Mouse (Mus musculus) heart, adult 2 months (tissue): ENCODE results near the gene Atp2a2. TPM values are rescaled to one million over a fixed set of nuclear protein-coding genes. Genes with fewer than 3 reads are reported as not detected.

Experiments used
- DNase-seq, 2 experiments: peaks; one replicate each; pipeline ENCODE4 v3.0.0; 2021
- H3K27ac ChIP-seq: fragments of 200-600 bp; 2 replicates; pipeline ENCODE4 v1.8.1; 2022
- H3K27me3 ChIP-seq: fragments of 200-500 bp; 2 replicates; pipeline ENCODE4 v1.6.1; 2012; ENCODE audit warnings: mild to moderate bottlenecking, low read length, inconsistent platforms, mixed read lengths; ENCODE audit not compliant: control insufficient read depth, insufficient read depth
- H3K36me3 ChIP-seq: fragments of 200-500 bp; 2 replicates; pipeline ENCODE4 v1.6.1; 2012; ENCODE audit warnings: low read length, inconsistent platforms; ENCODE audit not compliant: control insufficient read depth, insufficient read depth
- H3K4me1 ChIP-seq: fragments of 200-500 bp; 2 replicates; pipeline ENCODE4 v1.6.1; 2011; ENCODE audit warnings: low read length; ENCODE audit not compliant: control insufficient read depth, insufficient read depth
- H3K4me3 ChIP-seq: fragments of 200-600 bp; 2 replicates; pipeline ENCODE4 v1.8.1; 2022
- H3K79me2 ChIP-seq: fragments of 200-500 bp; replicated peaks from 2 replicates; pipeline ENCODE4 v1.6.1; 2012; ENCODE audit warnings: mild to moderate bottlenecking, inconsistent platforms, low read length, moderate library complexity, mixed read lengths; ENCODE audit not compliant: control insufficient read depth, insufficient read depth
- H3K9ac ChIP-seq: fragments of 200-500 bp; 2 replicates; pipeline ENCODE4 v1.6.1; 2012; ENCODE audit warnings: low read depth, mild to moderate bottlenecking, control low read depth, inconsistent platforms, low read length, mixed read lengths
- CTCF ChIP-seq: fragments of 200-600 bp; IDR thresholded peaks from 2 replicates; pipeline ENCODE4 v1.8.1; 2022; ENCODE audit warnings: antibody characterized with exemption, mild to moderate bottlenecking, moderate library complexity
- EP300 ChIP-seq: fragments of 200-500 bp; IDR thresholded peaks from 2 replicates; pipeline ENCODE4 v1.6.1; 2011; ENCODE audit warnings: low read depth, low read length, control low read depth; ENCODE audit not compliant: insufficient read depth
- POLR2A ChIP-seq: fragments of 200-500 bp; IDR thresholded peaks from 2 replicates; pipeline ENCODE4 v1.6.1; 2011; ENCODE audit warnings: mild to moderate bottlenecking, low read depth, low read length, control low read depth; ENCODE audit not compliant: insufficient read depth
- WGBS: fragments of 180-500 bp; shearing (Covaris S2); methylation state at CpG from one replicate; pipeline ENCODE4 v1.1.7; 2018; 5-methylcytosine and 5-hydroxymethylcytosine counted together
- intact Hi-C: fragments of 180-260 bp; cut with DNase I; formaldehyde crosslinking; loops from one replicate; pipeline ENCODE4 v1.15.1; 2025
- long read RNA-seq: library from polyadenylated mRNA; stranded (forward); transcript quantifications from one replicate; pipeline ENCODE4 v2.0.0, GENCODE M21; 2021
- polyA plus RNA-seq: library from polyadenylated mRNA; depleted of rRNA; stranded (reverse); fragments of >200 nt; gene quantifications from 2 replicates; pipeline ENCODE4 v1.2.3, GENCODE M21; 2012; rRNA removed
- total RNA-seq, 2 experiments: library from RNA; stranded (reverse); gene quantifications; 2 replicates each; pipeline ENCODE4 v1.2.3; 2021

Atp2a2 gene
- total RNA-seq = over 10,000 TPM; 11,796 to 13,259 TPM
- 3,546 and 6,285 TPM in 2 replicates for polyA plus RNA-seq
- long read RNA-seq, full-length matches to known transcripts = 6,821 of 8,651 reads
- long read RNA-seq, partial matches to known transcripts = 840 of 8,651 reads
- long read RNA-seq, other reads (novel, unspliced or antisense) = 990 of 8,651 reads

GRCm38 (mm10) chr5:122502077-122502941, at the start of gene Atp2a2:
Gene Atp2a2 (minus strand): TSS chr5:122502225.
- no peaks in the 10 kb centered on the region for H3K27me3 ChIP-seq
- under 1% methylated on average over 84 of the region's 113 CpGs for WGBS
- peak within 1 kb of the TSS; percentile 87 for H3K4me3 ChIP-seq
- DNase-seq = peak; percentile 95 to 96
- peaks cover 4% of the 10 kb centered on the region for H3K4me1 ChIP-seq
- H3K79me2 ChIP-seq = peaks cover 3% of the 10 kb centered on the region; the same call in 1 of the 2 replicates
- peak within 1 kb of the TSS; percentile 99 for H3K27ac ChIP-seq
- TF ChIP-seq CTCF = peak; percentile 55
- TF ChIP-seq POLR2A = peak; percentile 88
- peak; percentile 21; the same call in 1 of the 2 replicates for TF ChIP-seq EP300
- peak within 1 kb of the TSS; percentile 98 for H3K9ac ChIP-seq
- H3K36me3 ChIP-seq = peaks cover 22% of the 10 kb centered on the region
- intact Hi-C loops = loop anchor here (2.0 to 5.0 kb wide), 3 partner anchors 44 to 275 kb away; partner anchors contain the start of gene Camkk2

- Histone ChIP-seq H3K27ac (peak overlapping the region; percentile 51), H3K27me3 (no peaks in the 10 kb centered on the region), H3K4me1 (peaks cover 10% of the 10 kb centered on the region), H3K9ac (no peak overlapping the region), H3K36me3 (peaks cover 11% of the 10 kb centered on the region), H3K4me3 (no peak overlapping the region), H3K79me2 (no peaks in the 10 kb centered on the region)
- no peak for DNase-seq
- intact Hi-C loops = no loop called here
- no peak for TF ChIP-seq EP300
- no peak for TF ChIP-seq POLR2A
- no peak for TF ChIP-seq CTCF
- 86% methylated on average over 8 of the region's 8 CpGs for WGBS
Measured at GRCm38 (mm10) chr5:122550460-122550859, 48.4 kb upstream of the Atp2a2 start.

GRCm38 (mm10) chr5:122548671-122549070, 46.6 kb upstream of the Atp2a2 start:
- 29% methylated on average over 6 of the region's 6 CpGs for WGBS
- H3K4me3 ChIP-seq = no peak overlapping the region
- H3K36me3 ChIP-seq = peaks cover 11% of the 10 kb centered on the region
- intact Hi-C loops = loop anchor here (5.0 kb wide), 1 partner anchor 64 kb away; the partner anchor contains the start of gene Ift81
- H3K79me2 ChIP-seq = no peaks in the 10 kb centered on the region
- peak overlapping the region; percentile 70 for H3K27ac ChIP-seq
- TF ChIP-seq EP300 (no peak), CTCF (no peak), POLR2A (no peak; the same call in 1 of the 2 replicates)
- H3K9ac ChIP-seq = peak overlapping the region; percentile 39; the same call in 1 of the 2 replicates
- DNase-seq = peak; percentile 40 to 54
- peaks cover 10% of the 10 kb centered on the region for H3K4me1 ChIP-seq
- no peaks in the 10 kb centered on the region for H3K27me3 ChIP-seq

GRCm38 (mm10) chr5:122547810-122548209, 45.8 kb upstream of the Atp2a2 start:
- H3K9ac ChIP-seq = no peak overlapping the region; the same call in 1 of the 2 replicates
- 68% methylated on average over 6 of the region's 6 CpGs for WGBS
- peak in 1 of 2 experiments; percentile 40 for DNase-seq
- H3K27me3 ChIP-seq = no peaks in the 10 kb centered on the region
- TF ChIP-seq CTCF = no peak
- no peak for TF ChIP-seq POLR2A
- no peak for TF ChIP-seq EP300
- intact Hi-C loops = loop anchor here (2.0 to 5.0 kb wide), 3 partner anchors 45 to 79 kb away; partner anchors contain the start of genes Atp2a2 and Ift81
- H3K36me3 ChIP-seq = peaks cover 11% of the 10 kb centered on the region
- H3K4me3 ChIP-seq = no peak overlapping the region
- H3K79me2 ChIP-seq = no peaks in the 10 kb centered on the region
- peak overlapping the region; percentile 79 for H3K27ac ChIP-seq
- H3K4me1 ChIP-seq = peaks cover 13% of the 10 kb centered on the region

GRCm38 (mm10) chr5:122547251-122547714, 45.3 kb upstream of the Atp2a2 start:
- Histone ChIP-seq H3K79me2 (no peaks in the 10 kb centered on the region), H3K4me1 (peaks cover 13% of the 10 kb centered on the region), H3K36me3 (peaks cover 11% of the 10 kb centered on the region), H3K27me3 (no peaks in the 10 kb centered on the region), H3K27ac (peak overlapping the region; percentile 79), H3K4me3 (no peak overlapping the region), H3K9ac (no peak overlapping the region)
- 11% methylated on average over 7 of the region's 7 CpGs for WGBS
- peak; percentile 53; the same call in 1 of the 2 replicates for TF ChIP-seq EP300
- peak; percentile 83 for TF ChIP-seq CTCF
- 0 out of 2 replicates have a peak, but pooled peaks have one; percentile 14 for TF ChIP-seq POLR2A
- intact Hi-C loops = loop anchor here (2.0 to 5.0 kb wide), 3 partner anchors 44 to 80 kb away; partner anchors contain the start of genes Atp2a2 and Ift81
- peak; percentile 60 to 71 for DNase-seq
